In the genomic region with DNA sequence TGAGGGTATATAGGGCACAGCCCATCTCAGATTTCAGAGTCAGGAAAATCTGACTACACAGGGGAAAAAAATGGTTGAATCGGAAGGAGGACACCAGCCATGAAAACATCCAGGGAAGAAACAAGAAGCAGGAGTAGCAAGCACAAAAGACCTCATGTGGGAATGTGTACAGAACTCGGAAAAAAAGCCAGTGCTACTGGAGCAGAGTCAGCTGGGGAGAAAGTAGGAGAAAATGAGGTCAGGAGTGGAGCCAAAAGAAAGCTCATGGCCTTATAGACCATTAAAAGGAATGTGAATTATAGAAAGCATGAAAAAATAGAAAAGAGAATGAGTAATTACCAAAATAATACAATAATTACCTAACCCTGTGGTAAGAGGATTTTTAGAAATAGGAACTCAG, we compare ENCODE assay signal across 18 mouse cellular contexts.
DNase-seq lines count a peak whose midpoint lies in the region; ATAC-seq and TF ChIP-seq lines count a peak whose summit lies in the region.
"Had no signal": no experiment of that assay in that cellular context is flagged by ENCODE, and none has a peak within 500 bp of the region (broad histone marks: within the 10 kb centered on the region; RNA-seq: fewer than 3 reads in every experiment).

No protein-coding gene starts in this region.

- ATAC-seq in kidney, postnatal 0 days (replicated peaks; ENCODE audit: low FRiP score, low read depth) = no peak; the same call in 1 of the 2 replicates
- ATAC-seq in lung, embryonic 16.5 days (ENCODE audit: low read depth) = peak; percentile 82
- ATAC-seq in midbrain, postnatal 0 days (ENCODE audit: low FRiP score) = no peak
- ATAC-seq: forebrain, embryonic 14.5 days had no signal

- no peak overlapping the region for H3K27ac ChIP-seq in kidney, postnatal 0 days
- no peak overlapping the region for H3K27ac ChIP-seq in lung, embryonic 16.5 days (ENCODE audit: low read length)
- H3K27ac ChIP-seq in midbrain, postnatal 0 days (ENCODE audit: low read depth, low read length) = no peak overlapping the region
- H3K27ac ChIP-seq: embryonic facial prominence, embryonic 15.5 days; forebrain, embryonic 10.5 days; heart, embryonic 10.5 days; hindbrain, embryonic 13.5 days had no signal

- no peaks in the 10 kb centered on the region for H3K9me3 ChIP-seq in kidney, postnatal 0 days (replicated peaks; ENCODE audit: low read length)
- no peaks in the 10 kb centered on the region for H3K9me3 ChIP-seq in lung, embryonic 16.5 days (ENCODE audit: control insufficient read depth, low read length)
- no peaks in the 10 kb centered on the region for H3K9me3 ChIP-seq in midbrain, postnatal 0 days (ENCODE audit: low read length)
- H3K9me3 ChIP-seq: embryonic facial prominence, embryonic 15.5 days; forebrain, embryonic 10.5 days; heart, embryonic 10.5 days; hindbrain, embryonic 13.5 days had no signal

- intact Hi-C loops in left cerebral cortex, postnatal 14 days (cut with DNase I) = no loop called here

- no peaks in the 10 kb centered on the region for H3K36me3 ChIP-seq in kidney, postnatal 0 days (ENCODE audit: insufficient read depth, low read length)
- H3K36me3 ChIP-seq in lung, embryonic 16.5 days (ENCODE audit: control insufficient read depth, insufficient read depth, low read length) = no peaks in the 10 kb centered on the region
- no peaks in the 10 kb centered on the region for H3K36me3 ChIP-seq in midbrain, postnatal 0 days (ENCODE audit: insufficient read depth, low read length)
- H3K36me3 ChIP-seq: embryonic facial prominence, embryonic 15.5 days; forebrain, embryonic 10.5 days; heart, embryonic 10.5 days; hindbrain, embryonic 13.5 days had no signal

- no peak overlapping the region for H3K9ac ChIP-seq in kidney, postnatal 0 days (ENCODE audit: low read depth, low read length)
- no peak overlapping the region for H3K9ac ChIP-seq in lung, embryonic 16.5 days (ENCODE audit: low read length)
- H3K9ac ChIP-seq in midbrain, postnatal 0 days (replicated peaks; ENCODE audit: low read length, poor library complexity, severe bottlenecking) = no peak overlapping the region
- H3K9ac ChIP-seq: embryonic facial prominence, embryonic 15.5 days; hindbrain, embryonic 13.5 days had no signal

- no peak overlapping the region for H3K4me2 ChIP-seq in kidney, postnatal 0 days (ENCODE audit: low read length)
- H3K4me2 ChIP-seq in lung, embryonic 16.5 days (ENCODE audit: low read depth, low read length) = no peak overlapping the region
- no peak overlapping the region for H3K4me2 ChIP-seq in midbrain, postnatal 0 days (ENCODE audit: low read depth, low read length, poor library complexity, severe bottlenecking)
- H3K4me2 ChIP-seq: embryonic facial prominence, embryonic 15.5 days; hindbrain, embryonic 13.5 days had no signal

- DNase-seq in kidney, postnatal 0 days (ENCODE audit: low spot score) = peak; percentile 63
- DNase-seq in kidney, adult 9 months = no peak
- peak; percentile 9 for DNase-seq in lung, postnatal 25 days (ENCODE audit: low spot score)
- no peak for DNase-seq in left cerebral cortex, postnatal 14 days (ENCODE audit: low spot score in 2 of 2)
- DNase-seq in midbrain, postnatal 0 days (ENCODE audit: low spot score) = no peak
- DNase-seq: adrenal gland, postnatal 25 days; cerebellum, adult 11 months; cerebellum, adult 8-10 months; cerebellum, postnatal 14 days; embryo, embryonic 11 days had no signal

- TF ChIP-seq CTCF in kidney, postnatal 0 days (IDR thresholded peaks at IDR 0.05; ENCODE audit: low read depth) = no peak
- no peak for TF ChIP-seq CTCF in midbrain, postnatal 0 days (IDR thresholded peaks at IDR 0.05)

- H3K4me1 ChIP-seq in kidney, postnatal 0 days (replicated peaks; ENCODE audit: insufficient read depth, low read length) = no peaks in the 10 kb centered on the region; the same call in 1 of the 2 replicates
- H3K4me1 ChIP-seq in lung, embryonic 16.5 days (replicated peaks; ENCODE audit: control insufficient read depth, insufficient read depth, low read length) = no peaks in the 10 kb centered on the region; the same call in 1 of the 2 replicates
- no peaks in the 10 kb centered on the region for H3K4me1 ChIP-seq in midbrain, postnatal 0 days (ENCODE audit: insufficient read depth, low read length)
- H3K4me1 ChIP-seq: embryonic facial prominence, embryonic 15.5 days; forebrain, embryonic 10.5 days; heart, embryonic 10.5 days; hindbrain, embryonic 13.5 days had no signal

- no peak overlapping the region for H3K4me3 ChIP-seq in kidney, postnatal 0 days (replicated peaks; ENCODE audit: low read depth, low read length)
- no peak overlapping the region for H3K4me3 ChIP-seq in lung, embryonic 16.5 days (ENCODE audit: low read length)
- no peak overlapping the region for H3K4me3 ChIP-seq in midbrain, postnatal 0 days (ENCODE audit: low read depth, low read length)
- H3K4me3 ChIP-seq: embryonic facial prominence, embryonic 15.5 days; erythroblast, embryonic 14.5 days; forebrain, embryonic 10.5 days; heart, embryonic 10.5 days; hindbrain, embryonic 13.5 days had no signal

- 46% methylated on average over 2 of the region's 2 CpGs for WGBS in kidney, postnatal 0 days
- WGBS in lung, embryonic 16.5 days = 37% methylated on average over 2 of the region's 2 CpGs
- 80% methylated on average over 2 of the region's 2 CpGs for WGBS in midbrain, postnatal 0 days

- no peaks in the 10 kb centered on the region for H3K27me3 ChIP-seq in kidney, postnatal 0 days (ENCODE audit: insufficient read depth, low read length)
- H3K27me3 ChIP-seq in lung, embryonic 16.5 days (ENCODE audit: control insufficient read depth, insufficient read depth, low read depth, low read length) = no peaks in the 10 kb centered on the region
- no peaks in the 10 kb centered on the region for H3K27me3 ChIP-seq in midbrain, postnatal 0 days (ENCODE audit: insufficient read depth, low read length)
- H3K27me3 ChIP-seq: CH12.LX; embryonic facial prominence, embryonic 15.5 days; hindbrain, embryonic 13.5 days had no signal

Comparison
In these comparisons a context has a peak if more than half of its experiments do, and no peak if none do; other contexts are left out.
1. DNase-seq: peak in kidney, postnatal 0 days (single experiment) and lung, postnatal 25 days (single experiment); none in kidney, adult 9 months (single experiment), left cerebral cortex, postnatal 14 days (0 of 2) and midbrain, postnatal 0 days (single experiment).